Mouse (Mus musculus): ENCODE measurements around the gene Zmym1.
"Not testable (repeated sequence)": the region's sequence is repeated elsewhere in the genome, so short reads cannot be mapped to it uniquely, and the experiment has no call there.

Gene Zmym1

GRCm38 (mm10) chr4:127060585-127061290 lies at the start of gene Zmym1:
Zmym1 (minus strand) TSS chr4:127061152.
- DNase-seq (ENCODE audit: low spot score) = peak; percentile 89

DNA sequence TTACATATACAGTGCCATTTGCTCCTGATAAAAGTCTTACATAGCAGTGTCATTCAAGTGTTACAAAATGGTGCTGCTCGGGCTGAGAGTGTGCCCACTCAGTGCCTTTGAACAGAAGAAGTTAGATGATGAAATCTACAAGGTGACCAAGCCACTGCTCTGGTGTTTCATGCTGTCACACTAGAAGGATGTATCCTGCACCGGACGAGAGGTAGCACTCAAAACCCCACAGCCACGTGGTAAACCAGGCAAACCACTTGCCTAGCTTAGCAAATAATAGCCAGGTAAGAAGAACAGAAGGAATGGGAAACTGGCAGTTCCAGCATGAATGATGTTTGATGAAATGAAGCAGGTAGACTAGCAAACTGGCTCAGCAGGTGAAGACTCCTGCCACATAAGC lies 49.6 kb upstream of the Zmym1 start:
- DNase-seq (ENCODE audit: low spot score) = no peak

GRCm38 (mm10) chr4:127107566-127107965 lies 46.6 kb upstream of the Zmym1 start:
- DNase-seq (ENCODE audit: low spot score) = no peak

- not testable (repeated sequence) for DNase-seq (ENCODE audit: low spot score)
Observed at GRCm38 (mm10) chr4:127099552-127099951, 38.6 kb upstream of the Zmym1 start.

DNA sequence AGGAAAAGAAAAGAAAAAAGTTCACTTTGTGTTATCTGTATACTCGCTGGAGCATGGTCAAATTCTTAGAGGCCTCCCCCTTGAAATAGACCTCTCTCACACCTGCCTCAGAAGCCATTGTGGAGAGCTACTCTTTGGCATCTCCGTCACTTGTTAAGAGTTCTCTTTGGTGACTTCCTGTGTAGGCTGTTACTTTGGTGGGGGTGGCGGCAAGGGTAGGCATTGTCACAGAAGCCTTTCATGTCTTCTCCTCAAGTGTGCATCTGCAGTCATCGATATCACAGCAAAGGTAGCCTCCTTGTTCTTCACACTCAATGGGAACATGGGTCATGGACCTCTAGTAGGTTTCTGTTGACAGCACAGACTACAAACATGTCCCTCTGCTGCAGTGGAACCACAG lies 34.1 kb upstream of the Zmym1 start:
- DNase-seq (ENCODE audit: low spot score) = no peak

GRCm38 (mm10) chr4:127091188-127091587 lies 30.2 kb upstream of the Zmym1 start:
- no peak for DNase-seq (ENCODE audit: low spot score)

GRCm38 (mm10) chr4:127085761-127086160 lies 24.8 kb upstream of the Zmym1 start:
- DNase-seq (ENCODE audit: low spot score) = no peak

DNA sequence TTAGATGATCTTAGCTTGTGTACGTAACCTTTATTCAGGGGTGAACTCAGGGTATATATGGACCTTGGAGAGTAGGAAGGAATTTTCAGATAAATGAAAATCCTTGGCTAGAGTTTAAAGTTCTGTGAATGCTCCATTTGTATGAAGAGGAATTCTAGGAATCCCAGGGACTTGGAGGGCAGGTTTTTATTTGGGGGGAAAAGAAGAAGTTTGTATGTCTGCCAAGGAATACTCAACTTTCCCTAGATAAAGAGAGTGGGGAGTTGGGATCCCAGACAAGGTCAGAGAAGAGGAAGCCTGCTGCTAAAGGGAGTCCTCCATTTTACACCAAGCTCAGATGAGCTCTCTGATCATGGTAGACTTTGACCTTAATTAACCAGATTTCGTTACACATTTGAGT lies 22.2 kb upstream of the Zmym1 start:
- no peak for DNase-seq (ENCODE audit: low spot score)

DNA sequence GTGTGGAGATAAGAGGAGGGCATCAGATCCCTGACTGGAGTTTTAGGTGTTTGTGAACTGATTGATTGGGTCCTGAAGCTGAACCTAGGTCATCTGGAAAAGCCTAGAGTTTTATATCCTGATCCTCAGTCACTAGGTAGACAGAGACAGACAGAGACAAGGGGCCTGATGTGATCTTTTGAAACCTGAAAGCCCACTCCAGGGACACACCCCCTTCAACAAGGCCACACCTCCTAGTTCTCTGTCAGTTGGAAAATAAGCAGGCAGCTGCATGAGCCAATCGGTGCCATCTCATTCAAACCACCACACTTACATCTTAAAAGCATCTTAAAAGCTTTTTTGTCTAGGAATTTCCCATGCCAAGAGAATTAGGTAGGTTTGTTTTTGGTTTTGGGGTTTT lies 19.9 kb upstream of the Zmym1 start:
- no peak for DNase-seq (ENCODE audit: low spot score)

DNA sequence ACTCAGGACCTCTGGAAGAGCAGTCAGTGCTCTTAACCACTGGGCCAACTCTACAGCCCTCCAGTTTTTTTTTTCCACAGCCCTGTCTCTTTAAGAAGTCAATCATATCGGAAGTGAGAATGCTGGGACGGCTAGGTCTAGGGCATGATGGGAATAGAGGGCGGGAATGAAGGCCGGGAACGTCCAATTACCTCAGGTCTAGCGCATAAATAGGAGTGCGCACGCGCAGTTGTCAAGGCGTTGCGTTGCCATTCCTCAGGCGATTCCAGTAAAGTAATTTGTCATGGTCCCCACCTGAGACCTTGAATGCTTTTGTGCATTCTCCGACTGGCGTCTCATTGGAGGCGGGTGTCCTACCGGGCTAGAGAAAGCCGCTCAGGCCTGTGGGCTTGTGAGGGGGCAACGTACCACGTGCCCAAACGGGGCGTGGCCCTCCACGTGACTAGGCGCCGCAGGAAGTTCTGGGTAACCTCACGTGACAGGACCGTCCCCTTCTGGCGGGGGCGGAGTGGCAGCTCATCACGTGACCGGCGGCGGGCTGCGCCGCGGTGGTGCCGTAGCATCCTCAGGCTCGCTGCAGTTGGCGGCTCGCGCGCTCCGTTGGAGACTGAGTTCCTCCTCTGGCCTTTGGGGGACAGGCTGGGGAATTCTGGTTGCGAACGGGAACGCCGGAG lies 16.1 kb upstream of the Zmym1 start, which contains the start of gene Zmym6:
Zmym6 (plus strand) TSS at position 509 of the 674 bp plus-strand sequence.
- peak; percentile 96 for DNase-seq (ENCODE audit: low spot score)

GRCm38 (mm10) chr4:127074915-127075314 lies 14.0 kb upstream of the Zmym1 start:
- no peak for DNase-seq (ENCODE audit: low spot score)

GRCm38 (mm10) chr4:127064051-127064450 lies 3.1 kb upstream of the Zmym1 start:
- DNase-seq (ENCODE audit: low spot score) = no peak

GRCm38 (mm10) chr4:127054522-127055198 lies 6.3 kb downstream of the Zmym1 start:
- DNase-seq (ENCODE audit: low spot score) = no peak

GRCm38 (mm10) chr4:127053071-127053470 lies 7.9 kb downstream of the Zmym1 start:
- DNase-seq (ENCODE audit: low spot score) = no peak

- DNase-seq (ENCODE audit: low spot score) = no peak
Observed at GRCm38 (mm10) chr4:127051121-127051520, 9.8 kb downstream of the Zmym1 start.

DNA sequence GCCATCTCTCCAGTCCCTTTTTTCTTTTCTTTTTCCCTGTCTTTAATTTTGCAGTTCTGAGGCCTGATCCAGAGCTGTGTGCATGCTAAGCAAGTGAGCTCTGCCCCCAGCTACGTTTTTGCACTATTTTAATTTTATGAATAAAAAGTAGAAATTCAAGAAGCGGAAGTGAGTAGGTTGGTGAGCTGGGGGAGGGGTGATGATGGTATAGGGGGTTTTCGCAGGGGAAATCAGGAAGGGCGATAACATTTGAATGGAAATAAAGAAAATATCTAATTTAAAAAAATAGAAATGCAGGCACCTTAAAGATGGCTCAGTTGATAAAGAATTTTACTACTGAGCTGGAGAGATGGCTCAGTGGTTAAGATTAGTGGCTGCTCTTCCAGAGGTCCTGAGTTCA lies 17.4 kb downstream of the Zmym1 start:
- no peak for DNase-seq (ENCODE audit: low spot score)

DNA sequence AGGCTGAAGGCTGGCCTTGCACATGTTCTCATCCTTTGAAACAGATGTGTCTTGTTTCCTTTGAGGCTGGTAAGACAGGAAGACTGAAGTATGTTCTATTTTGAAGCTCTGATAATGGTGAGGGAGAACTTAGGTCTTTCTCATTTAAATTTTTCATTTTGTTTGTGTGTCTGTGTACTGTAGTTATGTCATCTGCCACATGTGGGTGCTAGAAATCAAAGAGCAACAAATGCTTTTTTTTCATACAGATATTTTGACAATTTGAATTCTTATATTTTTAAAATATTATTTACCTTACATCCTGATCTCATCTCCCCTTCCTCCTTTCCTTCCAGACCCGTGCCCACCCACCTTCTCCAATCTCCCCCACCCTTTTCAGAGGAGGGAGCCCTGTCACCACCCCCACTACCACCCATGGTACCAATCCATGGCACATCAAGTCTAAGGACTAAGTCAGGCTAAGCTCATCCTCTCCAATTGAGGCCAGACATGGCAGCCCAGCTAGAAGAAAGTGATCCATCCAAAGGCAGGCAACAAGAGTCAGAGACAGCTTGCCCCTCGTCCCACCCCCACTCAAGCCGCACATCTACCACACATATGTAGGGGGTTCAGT lies 21.0 kb downstream of the Zmym1 start:
- DNase-seq (ENCODE audit: low spot score) = no peak

DNA sequence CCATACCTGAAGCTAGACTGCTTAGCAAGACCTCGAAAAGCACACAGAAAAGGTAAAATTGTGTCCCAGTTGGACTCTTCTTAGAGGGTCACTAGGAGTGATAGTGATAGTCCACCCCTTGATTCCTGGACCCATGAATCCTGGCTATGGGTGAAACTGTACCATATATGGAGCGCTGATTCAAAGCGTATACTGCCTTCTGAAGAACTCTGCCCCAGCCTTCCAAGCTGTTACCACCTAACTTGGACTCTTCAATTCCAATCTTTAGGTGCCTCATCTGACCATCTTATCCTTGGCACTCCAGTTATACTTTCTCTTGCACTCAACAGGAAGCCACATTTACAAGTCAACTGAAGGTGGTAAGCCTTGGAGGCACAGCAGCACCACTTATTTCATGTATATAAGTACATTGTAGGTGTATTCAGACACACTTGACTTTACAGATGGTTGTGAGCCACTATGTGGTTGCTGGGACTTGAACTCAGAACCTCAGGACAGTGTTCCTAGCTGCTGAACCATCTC lies 22.1 kb downstream of the Zmym1 start:
- DNase-seq (ENCODE audit: low spot score) = no peak

DNA sequence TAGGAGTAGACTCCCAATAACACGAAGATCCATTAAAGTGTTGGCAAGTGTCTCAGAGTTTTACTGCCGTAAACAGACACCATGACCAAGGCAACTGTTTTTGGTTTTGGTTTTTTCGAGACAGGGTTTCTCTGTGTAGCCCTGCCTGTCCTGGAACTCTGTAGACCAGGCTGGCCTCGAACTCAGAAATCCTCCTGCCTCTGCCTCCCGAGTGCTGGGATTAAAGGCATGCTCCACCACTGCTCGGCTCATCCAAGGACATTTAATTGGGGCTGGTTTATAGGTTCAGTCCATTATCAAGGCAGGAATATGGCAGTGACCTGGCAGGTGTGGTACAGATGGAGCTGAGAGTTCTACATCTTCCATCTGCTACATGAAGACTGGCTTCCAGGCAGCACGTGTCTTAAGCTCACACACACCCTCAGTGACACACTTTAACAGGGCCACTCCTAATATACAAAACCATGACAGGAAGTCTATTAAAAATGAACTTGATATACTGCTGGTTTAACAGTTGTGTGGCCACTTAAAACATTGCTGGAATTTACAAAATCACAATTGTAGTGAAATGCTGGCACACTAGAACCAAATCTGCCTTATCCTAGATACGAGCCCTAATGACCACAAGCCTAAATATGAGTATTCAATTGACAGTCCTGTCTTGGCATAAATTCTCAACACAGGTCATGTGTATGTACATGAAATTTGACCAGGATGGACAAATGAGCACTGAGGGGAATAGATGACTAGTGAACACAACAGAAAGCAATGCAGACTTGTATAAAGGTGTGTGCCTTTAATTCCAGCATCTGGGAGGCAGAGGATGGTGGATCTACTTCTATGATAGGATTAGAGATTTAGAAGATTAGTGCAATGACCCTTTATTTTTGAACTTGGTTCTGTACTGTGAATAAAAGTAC lies 22.8 kb downstream of the Zmym1 start:
- DNase-seq (ENCODE audit: low spot score) = no peak

DNA sequence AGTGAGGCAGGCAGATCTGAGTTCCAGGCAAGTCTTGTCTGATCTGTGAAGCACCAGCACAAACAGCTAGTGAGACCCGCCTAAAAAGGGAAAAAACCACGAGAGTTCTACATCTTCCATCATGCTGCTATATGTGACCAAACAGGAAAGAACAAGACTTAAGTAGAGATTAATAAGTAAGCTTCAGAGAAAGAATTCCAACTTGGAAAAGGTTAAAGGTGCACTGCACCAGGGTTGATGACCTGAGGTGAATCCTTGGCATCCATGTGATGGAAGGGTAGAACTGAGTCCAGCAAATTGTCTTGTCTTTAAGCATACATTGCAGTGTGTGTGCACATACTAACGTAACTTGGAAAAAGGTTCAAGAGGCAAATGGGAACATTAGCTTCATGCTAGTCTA lies 23.8 kb downstream of the Zmym1 start:
- peak; percentile 64 for DNase-seq (ENCODE audit: low spot score)

All from yolk sac, embryonic 10.5 days (tissue).